In the genomic region with DNA sequence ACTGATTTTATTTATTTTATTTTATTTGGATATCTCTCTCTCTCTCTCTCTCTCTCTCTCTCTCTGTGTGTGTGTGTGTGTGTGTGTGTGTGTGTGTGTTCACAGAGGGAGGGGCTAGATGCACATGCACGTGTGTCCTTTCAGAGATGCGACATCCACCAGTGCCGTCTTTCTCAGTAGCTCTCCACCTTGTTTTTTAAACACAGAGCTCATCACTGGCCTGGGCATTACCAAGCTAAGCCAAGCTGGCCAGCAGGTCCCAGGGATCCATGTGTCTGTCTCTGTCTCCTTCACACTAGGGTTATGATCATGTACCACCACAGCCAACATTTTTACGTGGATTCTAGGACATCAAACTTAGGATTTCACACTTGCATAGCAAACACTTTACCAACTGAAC, we compare ENCODE assay signal across 19 mouse cellular contexts.
DNase-seq lines count a peak whose midpoint lies in the region; ATAC-seq lines count a peak whose summit lies in the region.
"Had no signal": no experiment of that assay in that cellular context is flagged by ENCODE, and none has a peak within 500 bp of the region (broad histone marks: within the 10 kb centered on the region; RNA-seq: fewer than 3 reads in every experiment).

No protein-coding gene starts in this region.

- no peak overlapping the region for H3K4me3 ChIP-seq in midbrain, embryonic 11.5 days (ENCODE audit: low read depth, low read length)
- no peak overlapping the region for H3K4me3 ChIP-seq in midbrain, embryonic 16.5 days (ENCODE audit: low read depth, low read length)

- H3K27me3 ChIP-seq in midbrain, embryonic 11.5 days (ENCODE audit: control insufficient read depth, insufficient read depth, low read length) = no peaks in the 10 kb centered on the region
- no peaks in the 10 kb centered on the region for H3K27me3 ChIP-seq in midbrain, embryonic 16.5 days (ENCODE audit: control insufficient read depth, insufficient read depth, low read depth, low read length)
- H3K27me3 ChIP-seq: CH12.LX had no signal

- H3K4me1 ChIP-seq in midbrain, embryonic 11.5 days (ENCODE audit: control insufficient read depth, insufficient read depth, low read length) = no peaks in the 10 kb centered on the region
- H3K4me1 ChIP-seq in midbrain, embryonic 16.5 days (ENCODE audit: control insufficient read depth, insufficient read depth, low read length) = peaks cover 3% of the 10 kb centered on the region

- no peak overlapping the region for H3K4me2 ChIP-seq in midbrain, embryonic 11.5 days
- no peak overlapping the region for H3K4me2 ChIP-seq in midbrain, embryonic 16.5 days (ENCODE audit: low read length)

- no peak overlapping the region for H3K9ac ChIP-seq in midbrain, embryonic 11.5 days (ENCODE audit: low read length)
- H3K9ac ChIP-seq in midbrain, embryonic 16.5 days (ENCODE audit: low read depth, low read length) = no peak overlapping the region

- ATAC-seq in midbrain, embryonic 11.5 days (ENCODE audit: low FRiP score) = no peak
- ATAC-seq in midbrain, embryonic 16.5 days = no peak
- ATAC-seq: activated CD4-positive, CD25-positive, alpha-beta regulatory T cell, adult 4 months; CD4-positive, CD25-positive, alpha-beta regulatory T cell, adult 4 months; Patski had no signal

- H3K9me3 ChIP-seq in midbrain, embryonic 11.5 days (ENCODE audit: control insufficient read depth, low read length) = no peaks in the 10 kb centered on the region
- H3K9me3 ChIP-seq in midbrain, embryonic 16.5 days (replicated peaks; ENCODE audit: control insufficient read depth, low read length, poor library complexity, severe bottlenecking) = no peaks in the 10 kb centered on the region

- peak; percentile 61 for DNase-seq in heart, adult 11 months
- no peak for DNase-seq in heart, adult 9 months (ENCODE audit: low spot score in 2 of 2)
- DNase-seq in midbrain, embryonic 11.5 days (ENCODE audit: low spot score, missing footprints) = peak; percentile 54
- DNase-seq: adrenal gland, adult 2 months; adrenal gland, adult 8-10 months; adrenal gland, postnatal 10 days; adrenal gland, postnatal 14 days; adrenal gland, postnatal 25 days; adrenal gland, postnatal 36 days; B cell, adult 2 months; cerebellum, adult 11 months; cerebellum, adult 11-12 months; cerebellum, adult 18-20 months had no signal

- H3K36me3 ChIP-seq in midbrain, embryonic 11.5 days (ENCODE audit: control insufficient read depth, insufficient read depth, low read length) = no peaks in the 10 kb centered on the region
- no peaks in the 10 kb centered on the region for H3K36me3 ChIP-seq in midbrain, embryonic 16.5 days (ENCODE audit: control insufficient read depth, insufficient read depth, low read length)
- H3K36me3 ChIP-seq: G1E had no signal

- no peak overlapping the region for H3K27ac ChIP-seq in midbrain, embryonic 11.5 days (ENCODE audit: low read depth, low read length)
- H3K27ac ChIP-seq in midbrain, embryonic 16.5 days (ENCODE audit: low read length) = no peak overlapping the region

- 94% methylated on average over 4 of the region's 4 CpGs for WGBS in midbrain, embryonic 11.5 days
- WGBS in midbrain, embryonic 16.5 days = 93% methylated on average over 4 of the region's 4 CpGs

Comparison
In these comparisons a context has a peak if more than half of its experiments do, and no peak if none do; other contexts are left out.
1. DNase-seq: peak in heart, adult 11 months (single experiment) and midbrain, embryonic 11.5 days (single experiment); none in heart, adult 9 months (0 of 2).